Mouse (Mus musculus) midbrain, postnatal 0 days (tissue): ENCODE measurements around the gene Ankra2. TPM values are rescaled to one million over a fixed set of nuclear protein-coding genes. Genes with fewer than 3 reads are reported as not detected.

Experiments used
- ATAC-seq: fragments of 200-750 bp; cut with Nextera tagmentation; 2 replicates; pipeline ENCODE4 v1.8.0; 2017; ENCODE audit warnings: moderate number of reproducible peaks, mild to moderate bottlenecking, moderate TSS enrichment, moderate library complexity; ENCODE audit not compliant: low FRiP score
- DNase-seq: peaks from one replicate; pipeline ENCODE4 v3.0.0-alpha.2; 2015; ENCODE audit warnings: low spot score
- H3K27ac ChIP-seq: fragments of 300-500 bp; sonication (generic); 2 replicates; pipeline ENCODE4 v1.5.1; 2014; ENCODE audit warnings: low read depth, mild to moderate bottlenecking, low read length, mixed read lengths
- H3K27me3 ChIP-seq: fragments of 300-500 bp; sonication (generic); 2 replicates; pipeline ENCODE4 v1.6.1; 2014; ENCODE audit warnings: low read length, control low read depth, mixed read lengths; ENCODE audit not compliant: insufficient read depth
- H3K36me3 ChIP-seq: fragments of 300-500 bp; sonication (generic); 2 replicates; pipeline ENCODE4 v1.6.1; 2014; ENCODE audit warnings: low read length, control low read depth, mixed read lengths; ENCODE audit not compliant: insufficient read depth
- H3K4me1 ChIP-seq: fragments of 300-500 bp; sonication (generic); 2 replicates; pipeline ENCODE4 v1.6.1; 2014; ENCODE audit warnings: mild to moderate bottlenecking, control low read depth, antibody characterized with exemption, low read length, mixed read lengths; ENCODE audit not compliant: insufficient read depth
- H3K4me2 ChIP-seq: fragments of 300-500 bp; sonication (generic); 2 replicates; pipeline ENCODE4 v1.6.1; 2014; ENCODE audit warnings: low read depth, mild to moderate bottlenecking, low read length, mixed read lengths; ENCODE audit not compliant: poor library complexity, severe bottlenecking
- H3K4me3 ChIP-seq: fragments of 300-500 bp; sonication (generic); 2 replicates; pipeline ENCODE4 v1.5.1; 2014; ENCODE audit warnings: low read depth, mild to moderate bottlenecking, low read length, moderate library complexity
- H3K9ac ChIP-seq: fragments of 300-500 bp; sonication (generic); replicated peaks from 2 replicates; pipeline ENCODE4 v1.6.1; 2014; ENCODE audit warnings: mild to moderate bottlenecking, low read length, moderate library complexity, mixed read lengths; ENCODE audit not compliant: poor library complexity, severe bottlenecking
- H3K9me3 ChIP-seq: fragments of 300-500 bp; sonication (generic); 2 replicates; pipeline ENCODE4 v1.6.1; 2016; ENCODE audit warnings: low read length, control low read depth
- CTCF ChIP-seq: IDR thresholded peaks from 2 replicates; pipeline ENCODE4 v1.5.1; 2016; ENCODE audit warnings: antibody characterized with exemption, mild to moderate bottlenecking
- WGBS: fragments of 180-500 bp; shearing (Covaris S2); extraction: QIAGEN DNeasy Blood & Tissue Kit; methylation state at CpG from one replicate; pipeline ENCODE4 v1.1.7; 2014; 5-methylcytosine and 5-hydroxymethylcytosine counted together
- polyA plus RNA-seq: library from polyadenylated mRNA; unstranded; fragments of >200 nt; fragmentation: Nextera tagmentation; extraction: Ambion mirVana; gene quantifications from 2 replicates; pipeline ENCODE4 v1.2.1, GENCODE M21; 2015
- total RNA-seq: library from RNA; depleted of rRNA; stranded (reverse); fragments of >200 nt; gene quantifications from 2 replicates; pipeline ENCODE4 v1.2.3, GENCODE M21; 2014

Gene Ankra2
- total and polyA plus RNA-seq, 2 experiments from 2014 or later: 81.8 to 109 TPM

GRCm38 (mm10) chr13:98311597-98311996, 48.7 kb downstream of the Ankra2 start:
- Histone ChIP-seq H3K27me3 (no peaks in the 10 kb centered on the region), H3K9me3 (no peaks in the 10 kb centered on the region), H3K36me3 (peaks cover 17% of the 10 kb centered on the region), H3K9ac (no peak overlapping the region), H3K4me2 (no peak overlapping the region), H3K4me3 (no peak overlapping the region), H3K4me1 (no peaks in the 10 kb centered on the region), H3K27ac (no peak overlapping the region)
- ATAC-seq (no peak), DNase-seq (no peak)
- TF ChIP-seq CTCF: no peak
- 96% methylated on average over 5 of the region's 5 CpGs for WGBS

DNA sequence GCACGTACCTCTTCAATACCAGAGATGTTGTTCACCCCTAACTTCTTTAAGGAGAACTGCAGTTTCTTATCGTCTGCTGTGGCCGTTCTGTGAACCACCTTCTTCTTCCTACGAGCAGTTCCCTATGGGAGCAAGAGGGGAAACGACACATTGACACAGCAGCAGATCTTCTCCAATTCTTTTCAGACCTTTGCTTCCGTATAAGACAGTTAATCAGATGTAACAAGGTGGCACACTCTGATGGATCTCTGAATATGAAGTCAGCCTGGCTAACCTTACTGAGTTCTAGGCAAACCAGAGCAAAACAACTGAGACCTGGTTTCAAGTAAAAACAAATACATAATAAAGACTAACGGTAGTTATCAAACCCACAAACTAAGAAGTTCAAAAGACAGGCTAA, 50.8 kb downstream of the Ankra2 start:
- no peak for TF ChIP-seq CTCF
- Histone ChIP-seq H3K4me1 (no peaks in the 10 kb centered on the region), H3K36me3 (peaks cover 12% of the 10 kb centered on the region; the same call in 1 of the 2 replicates), H3K27me3 (no peaks in the 10 kb centered on the region), H3K9me3 (no peaks in the 10 kb centered on the region), H3K27ac (no peak overlapping the region), H3K9ac (no peak overlapping the region), H3K4me2 (no peak overlapping the region), H3K4me3 (no peak overlapping the region)
- 79% methylated on average over 7 of the region's 7 CpGs for WGBS
- DNase-seq: no peak
- no peak for ATAC-seq

GRCm38 (mm10) chr13:98315124-98315523, 52.2 kb downstream of the Ankra2 start:
- no peak for DNase-seq
- H3K27ac ChIP-seq: no peak overlapping the region
- no peaks in the 10 kb centered on the region for H3K9me3 ChIP-seq
- ATAC-seq: no peak
- H3K4me2 ChIP-seq: 0 out of 2 replicates have a peak overlapping the region, but pooled peaks have one; percentile 9
- H3K36me3 ChIP-seq: peaks cover 12% of the 10 kb centered on the region; the same call in 1 of the 2 replicates
- H3K9ac ChIP-seq: no peak overlapping the region
- H3K4me3 ChIP-seq: no peak overlapping the region
- no peaks in the 10 kb centered on the region for H3K4me1 ChIP-seq
- WGBS: 79% methylated on average over 4 of the region's 4 CpGs
- TF ChIP-seq CTCF: no peak
- H3K27me3 ChIP-seq: no peaks in the 10 kb centered on the region

DNA sequence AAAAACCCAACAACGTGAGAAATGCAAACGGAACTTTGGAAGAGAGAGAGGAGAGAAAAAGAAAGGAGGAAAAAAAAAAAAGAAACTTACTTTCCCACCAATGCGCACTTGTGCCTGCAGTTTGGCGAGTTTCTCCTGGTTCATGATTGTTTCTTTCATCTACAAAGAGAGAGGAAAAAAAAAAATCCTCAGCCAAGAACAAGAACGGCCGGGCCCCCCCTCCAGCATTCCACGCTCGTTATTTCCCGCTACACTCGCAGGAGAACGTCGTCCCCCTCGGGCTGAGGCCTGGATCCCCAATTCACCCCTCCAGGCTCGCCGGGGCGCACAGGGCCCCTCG, 53.2 kb downstream of the Ankra2 start:
- WGBS: 0% methylated on average over 16 of the region's 17 CpGs
- no peak for ATAC-seq
- H3K27ac ChIP-seq: peak overlapping the region; percentile 74
- no peak for TF ChIP-seq CTCF
- H3K27me3 ChIP-seq: no peaks in the 10 kb centered on the region
- H3K36me3 ChIP-seq: peaks cover 9% of the 10 kb centered on the region; the same call in 1 of the 2 replicates
- peak overlapping the region; percentile 52 for H3K4me2 ChIP-seq
- peak; percentile 1 for DNase-seq
- H3K4me3 ChIP-seq: peak overlapping the region; percentile 99
- no peaks in the 10 kb centered on the region for H3K9me3 ChIP-seq
- H3K4me1 ChIP-seq: no peaks in the 10 kb centered on the region
- peak overlapping the region; percentile 93 for H3K9ac ChIP-seq

GRCm38 (mm10) chr13:98316480-98317245, 53.8 kb downstream of the Ankra2 start, which contains the start of gene Btf3:
Btf3 (minus strand) TSS chr13:98317006.
- Histone ChIP-seq H3K9me3 (no peaks in the 10 kb centered on the region), H3K4me1 (no peaks in the 10 kb centered on the region), H3K4me3 (peak within 1 kb of the TSS; percentile 99), H3K36me3 (peaks cover 7% of the 10 kb centered on the region; the same call in 1 of the 2 replicates), H3K27me3 (no peaks in the 10 kb centered on the region), H3K4me2 (peak within 1 kb of the TSS; percentile 64), H3K9ac (peak within 1 kb of the TSS; percentile 93), H3K27ac (peak within 1 kb of the TSS; percentile 74)
- peak; percentile 50 for TF ChIP-seq CTCF
- ATAC-seq (peak; percentile 93), DNase-seq (peak; percentile 95)
- WGBS: under 1% methylated on average over 83 of the region's 90 CpGs

DNA sequence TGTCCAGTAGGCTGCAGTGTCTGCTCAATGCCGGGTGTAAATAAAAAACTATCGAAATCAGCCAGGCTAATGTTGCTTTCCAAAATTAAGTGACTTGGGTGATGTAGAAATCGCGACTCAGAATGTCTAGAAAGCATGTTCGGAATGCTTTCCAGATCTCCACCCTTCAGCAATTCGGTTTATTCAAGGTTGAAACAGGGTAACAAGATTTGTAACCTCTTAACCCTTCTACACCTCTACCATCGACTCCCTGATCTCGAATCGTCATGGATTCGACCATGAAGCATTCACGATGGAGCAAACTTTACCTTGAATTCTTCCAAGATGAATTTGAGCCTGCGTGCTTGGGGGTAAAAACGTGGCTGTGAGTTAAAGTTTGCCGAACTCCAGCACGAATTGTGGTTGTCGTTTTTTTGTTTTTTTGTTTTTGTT, 54.4 kb downstream of the Ankra2 start:
- H3K4me1 ChIP-seq: no peaks in the 10 kb centered on the region
- 2% methylated on average over 16 of the region's 16 CpGs for WGBS
- TF ChIP-seq CTCF: no peak; the same call in 1 of the 2 replicates
- peak overlapping the region; percentile 93 for H3K9ac ChIP-seq
- H3K9me3 ChIP-seq: no peaks in the 10 kb centered on the region
- peak overlapping the region; percentile 74 for H3K27ac ChIP-seq
- H3K36me3 ChIP-seq: peaks cover 4% of the 10 kb centered on the region; the same call in 1 of the 2 replicates
- no peak for ATAC-seq
- peak overlapping the region; percentile 64 for H3K4me2 ChIP-seq
- H3K4me3 ChIP-seq: peak overlapping the region; percentile 99
- H3K27me3 ChIP-seq: no peaks in the 10 kb centered on the region
- DNase-seq: no peak
